In the genomic region with DNA sequence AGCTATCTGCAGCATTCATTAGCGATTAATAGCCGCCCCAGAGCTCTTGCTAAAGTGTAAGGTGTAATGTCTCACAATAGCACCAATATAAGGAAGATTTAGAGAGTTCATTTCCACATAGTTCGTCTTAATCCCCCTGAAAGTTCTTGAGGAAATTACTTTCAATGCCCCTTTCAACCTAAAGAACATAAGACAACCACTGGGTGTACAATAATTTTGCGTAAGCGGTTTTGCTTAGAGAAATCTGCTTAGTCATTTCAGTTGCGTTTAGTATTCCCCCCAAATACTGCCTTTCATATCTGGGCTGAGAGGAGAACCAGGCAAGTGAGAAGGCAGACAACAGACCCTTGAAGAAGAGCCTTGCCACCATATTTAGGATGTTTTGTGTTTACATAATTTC, we compare ENCODE assay signal across 8 mouse cellular contexts. TPM values are rescaled to one million over a fixed set of nuclear protein-coding genes. Genes with fewer than 3 reads are reported as not detected.
A peak's percentile ranks its signal among the peaks of the same experiment; 100 is the strongest.
DNase-seq lines count a peak whose midpoint lies in the region; ATAC-seq and TF ChIP-seq lines count a peak whose summit lies in the region.

No protein-coding gene starts in this region.

- POLR2A ChIA-PET in Patski (lab: Charles Lee) = interaction anchor here (0.5 to 2.9 kb wide), 3 partner anchors 24 to 163 kb away, joined by 5 to 10 read pairs (median 8); no protein-coding TSS in a partner anchor

- TF ChIP-seq CTCF in Patski (IDR thresholded peaks at IDR 0.05) = no peak

- no peak for DNase-seq in kidney, postnatal 36 days
- DNase-seq in Patski (ENCODE audit: low read depth, low spot score) = no peak
- DNase-seq in right cerebral cortex, postnatal 36 days (ENCODE audit: low spot score in 2 of 2) = no peak
- no peak for DNase-seq in left cerebral cortex, adult 18-20 months (ENCODE audit: low spot score in 2 of 2)
- no peak for DNase-seq in spleen, postnatal 14 days (ENCODE audit: low spot score in 2 of 2)

- H3K4me2 ChIP-seq in kidney, embryonic 14.5 days (replicated peaks; ENCODE audit: low read depth, low read length) = peak overlapping the region; percentile 53
- H3K4me2 ChIP-seq in hindbrain, embryonic 12.5 days (replicated peaks) = peak overlapping the region; percentile 80
- peak overlapping the region; percentile 64 for H3K4me2 ChIP-seq in midbrain, embryonic 15.5 days

- no peaks in the 10 kb centered on the region for H3K9me3 ChIP-seq in kidney, embryonic 14.5 days (ENCODE audit: control insufficient read depth, low read length)
- no peaks in the 10 kb centered on the region for H3K9me3 ChIP-seq in hindbrain, embryonic 12.5 days (replicated peaks)
- no peaks in the 10 kb centered on the region for H3K9me3 ChIP-seq in midbrain, embryonic 15.5 days

- in situ Hi-C loops in Patski (cut with MboI; ENCODE audit: low pct_unique_long_range_greater_than_20kb) = loop anchor here (5.0 kb wide), 1 partner anchor 76 kb away; the partner anchor contains the start of genes Ptrh2 and Vmp1

- peak overlapping the region; percentile 98 for H3K27ac ChIP-seq in kidney, embryonic 14.5 days (ENCODE audit: low read depth, low read length)
- H3K27ac ChIP-seq in hindbrain, embryonic 12.5 days = peak overlapping the region; percentile 98
- H3K27ac ChIP-seq in midbrain, embryonic 15.5 days = peak overlapping the region; percentile 94

- H3K36me3 ChIP-seq in kidney, embryonic 14.5 days (ENCODE audit: control insufficient read depth, insufficient read depth, low read length) = peaks cover 1% of the 10 kb centered on the region
- H3K36me3 ChIP-seq in hindbrain, embryonic 12.5 days = 0 out of 2 replicates have a peak, but pooled peaks cover 2% of the 10 kb centered on the region
- no peaks in the 10 kb centered on the region for H3K36me3 ChIP-seq in midbrain, embryonic 15.5 days (replicated peaks)

- CTCF ChIA-PET in Patski (lab: Charles Lee) = interaction anchor here (1.2 to 2.1 kb wide), 3 partner anchors 9 to 23 kb away, joined by 3 to 7 read pairs (median 4); no protein-coding TSS in a partner anchor

- WGBS in kidney, embryonic 14.5 days = 29% methylated on average over 6 of the region's 6 CpGs
- WGBS in hindbrain, embryonic 12.5 days = 41% methylated on average over 6 of the region's 6 CpGs
- WGBS in midbrain, embryonic 15.5 days = 29% methylated on average over 6 of the region's 6 CpGs

- peaks cover 12% of the 10 kb centered on the region for H3K4me1 ChIP-seq in kidney, embryonic 14.5 days (ENCODE audit: control insufficient read depth, insufficient read depth, low read length)
- H3K4me1 ChIP-seq in hindbrain, embryonic 12.5 days = peaks cover 21% of the 10 kb centered on the region
- H3K4me1 ChIP-seq in midbrain, embryonic 15.5 days = peaks cover 34% of the 10 kb centered on the region

- ATAC-seq in kidney, embryonic 14.5 days (ENCODE audit: low FRiP score, low TSS enrichment) = no peak
- peak; percentile 7 for ATAC-seq in Patski
- ATAC-seq in hindbrain, embryonic 12.5 days (ENCODE audit: low FRiP score) = no peak
- ATAC-seq in midbrain, embryonic 15.5 days (replicated peaks) = no peak

- peak overlapping the region; percentile 96 for H3K9ac ChIP-seq in kidney, embryonic 14.5 days (ENCODE audit: low read depth, low read length)
- peak overlapping the region; percentile 91 for H3K9ac ChIP-seq in hindbrain, embryonic 12.5 days
- H3K9ac ChIP-seq in midbrain, embryonic 15.5 days = peak overlapping the region; percentile 71

- no peaks in the 10 kb centered on the region for H3K27me3 ChIP-seq in kidney, embryonic 14.5 days (ENCODE audit: control insufficient read depth, insufficient read depth, low read length)
- H3K27me3 ChIP-seq in Patski = no peaks in the 10 kb centered on the region
- no peaks in the 10 kb centered on the region for H3K27me3 ChIP-seq in hindbrain, embryonic 12.5 days
- H3K27me3 ChIP-seq in midbrain, embryonic 15.5 days (replicated peaks) = no peaks in the 10 kb centered on the region

- H3K4me3 ChIP-seq in kidney, embryonic 14.5 days (ENCODE audit: low read length) = peak overlapping the region; percentile 94
- H3K4me3 ChIP-seq in hindbrain, embryonic 12.5 days = peak overlapping the region; percentile 94
- H3K4me3 ChIP-seq in midbrain, embryonic 15.5 days = peak overlapping the region; percentile 58

RNA-seq across cellular contexts. Expression of gene Cltc, which starts 1.2 kb away (rescaled TPM):
- polyA plus RNA-seq in kidney, embryonic 14.5 days (2014; fragmentation: Nextera tagmentation; extraction: Ambion mirVana) = 128 and 200 TPM in 2 replicates
- 301 TPM for polyA plus RNA-seq in Patski (2021)
- 179 and 189 TPM in 2 replicates for polyA plus RNA-seq in hindbrain, embryonic 12.5 days (2016; fragmentation: Nextera tagmentation; extraction: Ambion mirVana)
- 152 and 166 TPM in 2 replicates for polyA plus RNA-seq in midbrain, embryonic 15.5 days (2015; fragmentation: Nextera tagmentation; extraction: Ambion mirVana)
- 100 to 1,000 TPM; 534 to 538 TPM for total RNA-seq in left cerebral cortex, adult 18-20 months (2021)

RNA-seq across cellular contexts. Expression of gene Dhx40, which starts 49.0 kb away (rescaled TPM):
- polyA plus RNA-seq in kidney, embryonic 14.5 days (2014; fragmentation: Nextera tagmentation; extraction: Ambion mirVana) = 29.6 and 44.5 TPM in 2 replicates
- polyA plus RNA-seq in Patski (2021) = 76.1 TPM
- polyA plus RNA-seq in hindbrain, embryonic 12.5 days (2016; fragmentation: Nextera tagmentation; extraction: Ambion mirVana) = 38.7 and 39.0 TPM in 2 replicates
- polyA plus RNA-seq in midbrain, embryonic 15.5 days (2015; fragmentation: Nextera tagmentation; extraction: Ambion mirVana) = 21.7 and 22.6 TPM in 2 replicates
- 10 to 100 TPM; 22.8 to 22.9 TPM for total RNA-seq in left cerebral cortex, adult 18-20 months (2021)
